Mouse (Mus musculus) ES-Bruce4 (cell line): ENCODE data around the gene Btbd7.

Experiments
- CTCF ChIP-seq: IDR thresholded peaks from one replicate; pipeline ENCODE4 v1.8.1; 2011; ENCODE audit warnings: low read depth, low read length
- EP300 ChIP-seq: IDR thresholded peaks from 2 replicates; pipeline ENCODE4 v1.6.1; 2011; ENCODE audit warnings: low read depth, low read length; ENCODE audit not compliant: insufficient read depth

- TF ChIP-seq CTCF (no peak), EP300 (no peak)
Measured at GRCm38 (mm10) chr12:102742056-102742455, 136.2 kb downstream of the Btbd7 start.
